Mouse (Mus musculus) spleen, postnatal 4 days (tissue): ENCODE results near the gene Pam.

Experiments used
- DNase-seq, 2 experiments: peaks; one replicate each; pipeline ENCODE4 v3.0.0; 2022; ENCODE audit warnings: low spot score in 2 of 2

The Pam gene

GRCm38 (mm10) chr1:97910874-97911273 is 184.6 kb downstream of the Pam start:
- no peak for DNase-seq

- no peak for DNase-seq
Observed at GRCm38 (mm10) chr1:97909561-97909960, 185.9 kb downstream of the Pam start.

GRCm38 (mm10) chr1:97908736-97909135 is 186.7 kb downstream of the Pam start:
- no peak for DNase-seq

DNA sequence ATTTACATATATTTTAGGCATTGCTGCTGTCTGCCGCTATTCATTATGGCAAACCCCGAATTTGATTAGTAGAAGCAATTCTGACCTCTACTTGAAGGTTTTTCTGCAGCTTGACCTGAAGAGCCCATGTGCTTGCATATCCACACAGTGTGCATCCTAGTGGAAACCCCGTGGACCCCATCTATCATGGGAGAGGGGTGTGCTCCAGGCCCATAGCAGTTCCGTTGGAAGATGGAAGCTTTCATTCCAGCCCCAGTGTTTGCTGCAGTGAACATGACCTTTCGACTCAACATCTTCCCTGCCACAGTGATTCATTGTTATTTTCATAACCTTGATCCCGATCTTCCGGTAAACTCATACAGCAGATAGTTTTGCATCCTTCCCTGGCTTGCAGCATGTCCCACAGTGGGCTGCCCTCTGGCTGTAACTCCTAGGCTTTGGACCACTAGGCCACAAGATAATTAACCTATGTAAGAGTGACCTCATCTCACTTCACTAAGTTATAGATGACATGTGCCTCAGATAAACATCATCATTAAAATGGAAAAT is 191.5 kb downstream of the Pam start:
- DNase-seq, result no peak

DNA sequence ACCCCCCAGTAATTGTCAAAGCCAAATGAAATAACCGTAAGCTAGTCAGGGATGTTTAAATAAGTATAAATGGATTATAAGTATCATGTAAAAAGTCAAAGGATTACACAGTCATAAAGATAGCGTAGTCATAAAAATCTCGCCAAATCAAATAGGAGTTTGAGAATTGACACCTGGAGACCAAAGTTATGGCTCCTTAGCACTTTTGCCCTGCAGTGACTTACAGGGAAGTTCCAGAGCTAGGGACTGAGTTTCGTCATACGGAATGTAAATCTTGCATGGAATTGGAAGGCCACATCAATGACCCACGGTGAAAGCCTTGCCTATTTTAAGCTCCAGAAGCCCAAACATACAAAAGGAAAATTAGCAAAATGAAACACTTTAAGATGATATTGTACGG is 192.6 kb downstream of the Pam start:
- no peak for DNase-seq

DNA sequence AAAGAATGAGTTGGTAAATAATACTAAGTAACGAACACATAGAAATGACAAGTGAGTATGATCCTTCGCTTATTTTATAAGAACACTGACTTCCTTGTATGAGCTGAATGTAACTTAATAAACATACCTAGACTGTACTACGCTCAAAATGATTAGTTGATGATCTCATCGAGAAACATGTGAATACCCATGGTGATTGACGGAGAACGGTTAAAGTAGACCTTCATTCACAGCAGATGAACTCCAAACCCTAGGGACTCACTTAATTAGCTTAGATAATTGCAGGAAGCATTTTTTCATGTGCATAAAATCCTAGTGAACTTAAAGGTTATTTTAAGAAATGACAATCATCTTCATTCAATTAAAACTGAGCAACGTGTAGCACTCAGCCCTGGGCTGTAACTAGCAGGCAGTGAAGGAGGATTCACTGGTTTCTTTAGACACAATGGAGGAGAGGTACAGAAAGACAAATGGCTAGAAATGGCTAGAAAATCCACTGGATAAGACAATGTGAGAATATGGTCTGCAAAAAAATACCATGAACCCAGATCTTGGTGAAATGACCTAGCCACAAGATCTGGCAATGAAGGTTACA is 194.8 kb downstream of the Pam start:
- no peak for DNase-seq

GRCm38 (mm10) chr1:97887511-97887910 is 207.9 kb downstream of the Pam start:
- no peak for DNase-seq

- no peak for DNase-seq
Observed at GRCm38 (mm10) chr1:97883498-97883897, 211.9 kb downstream of the Pam start.

DNA sequence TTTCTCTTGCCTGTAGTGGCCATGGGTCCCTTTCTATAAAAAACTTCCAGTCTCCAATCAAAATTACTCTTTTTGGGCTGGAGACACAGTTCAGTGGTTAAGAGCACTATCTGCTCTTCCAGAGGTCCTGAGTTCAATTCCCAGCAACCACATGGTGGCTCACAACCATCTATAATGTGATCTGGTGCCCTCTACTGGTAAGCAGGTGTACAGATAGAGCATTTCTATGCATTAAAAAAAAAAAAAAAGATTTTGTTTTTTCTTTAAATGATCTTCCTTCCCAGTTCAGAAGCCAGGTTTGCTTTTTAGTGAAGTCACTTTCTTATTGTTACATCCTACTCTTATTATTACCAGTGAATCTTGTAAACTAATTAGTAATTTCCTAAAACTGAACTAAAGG is 218.4 kb downstream of the Pam start:
- DNase-seq, result no peak

- DNase-seq, result no peak
Observed at GRCm38 (mm10) chr1:97873490-97874054, 221.9 kb downstream of the Pam start.

DNA sequence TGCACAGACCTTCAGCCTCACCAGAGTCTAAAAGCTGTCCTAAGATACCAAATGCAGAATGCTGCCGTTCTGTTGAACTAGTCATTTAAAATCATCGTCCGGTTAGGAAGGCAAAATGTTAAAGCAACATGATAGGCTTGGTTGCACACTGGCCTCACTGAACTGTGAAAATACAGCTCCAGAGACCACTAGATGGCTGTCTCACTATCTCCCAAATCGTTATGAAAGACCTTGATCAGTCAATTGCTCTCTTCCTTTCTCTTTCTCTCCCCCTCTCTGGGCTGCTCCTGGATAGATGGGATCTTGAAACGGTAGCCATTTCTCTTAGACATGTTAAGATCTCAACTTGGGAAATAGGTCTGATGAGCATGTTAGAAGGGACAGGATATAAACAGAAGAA is 223.0 kb downstream of the Pam start:
- DNase-seq, result no peak

GRCm38 (mm10) chr1:97872072-97872471 is 223.4 kb downstream of the Pam start:
- DNase-seq, result no peak

GRCm38 (mm10) chr1:97864135-97864534 is 231.3 kb downstream of the Pam start:
- no peak for DNase-seq

DNA sequence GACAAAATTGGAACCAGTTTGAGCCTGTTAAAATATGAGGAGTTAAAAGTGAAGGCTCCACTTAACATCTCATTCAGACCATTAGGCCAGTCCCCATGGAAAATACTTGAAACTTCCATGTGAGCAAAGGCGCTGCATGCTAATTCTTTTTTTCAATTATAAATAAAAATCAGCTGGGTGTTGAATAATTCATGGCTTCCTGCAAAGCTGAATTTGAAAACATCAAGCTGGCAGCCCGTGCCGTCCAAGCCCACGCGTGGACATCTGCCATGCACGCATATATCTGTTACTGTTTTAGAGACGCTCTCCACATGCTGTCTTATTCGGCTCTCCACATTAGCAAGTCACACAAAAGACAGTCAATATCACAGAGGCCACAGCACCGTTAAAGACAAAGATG is 232.3 kb downstream of the Pam start:
- DNase-seq, result no peak

DNA sequence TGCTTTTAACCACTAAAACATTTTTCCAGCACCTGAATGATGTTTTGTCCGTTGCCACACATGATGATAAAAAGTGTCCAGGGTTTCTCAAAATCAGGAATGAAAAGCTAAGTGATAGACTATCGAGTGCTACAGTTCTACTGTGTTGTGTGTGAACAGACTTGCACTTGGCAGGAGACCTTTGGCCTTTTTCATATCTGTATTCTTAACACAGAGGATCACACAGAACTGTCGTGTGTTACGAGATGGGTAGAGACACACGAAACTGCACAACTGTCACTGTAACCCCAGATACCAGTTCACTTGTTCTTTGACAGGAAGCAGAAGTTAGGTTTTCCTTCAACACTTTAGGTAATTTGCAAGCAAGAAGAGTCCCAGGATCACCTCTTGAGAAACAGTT is 232.7 kb downstream of the Pam start:
- no peak for DNase-seq

DNA sequence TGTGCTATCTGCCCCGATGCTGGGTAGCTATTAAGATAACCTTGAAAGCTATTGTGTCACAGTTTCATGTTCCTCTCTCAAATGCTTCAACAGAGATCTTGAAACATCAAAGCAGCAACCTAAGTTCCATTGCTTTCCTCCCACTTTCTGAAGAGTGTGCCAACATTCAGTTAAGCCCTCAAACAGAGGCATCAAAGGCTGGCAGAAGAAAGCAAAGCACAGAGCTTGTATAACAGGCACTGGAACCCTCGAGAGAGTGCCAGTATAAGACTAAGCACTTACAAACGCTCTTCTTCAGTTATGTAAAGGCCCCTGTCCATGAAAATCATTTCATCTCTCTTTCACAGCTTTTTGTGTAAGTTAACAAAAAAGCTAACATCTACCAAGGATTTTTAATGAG is 241.2 kb downstream of the Pam start:
- no peak for DNase-seq

GRCm38 (mm10) chr1:97851601-97852175 is 243.8 kb downstream of the Pam start:
- no peak for DNase-seq

GRCm38 (mm10) chr1:97848601-97849241 is 246.7 kb downstream of the Pam start:
- DNase-seq, result no peak

- no peak for DNase-seq
Observed at GRCm38 (mm10) chr1:97843220-97843992, 252.0 kb downstream of the Pam start.

- no peak for DNase-seq
Observed at GRCm38 (mm10) chr1:97834354-97834822, 261.1 kb downstream of the Pam start.

GRCm38 (mm10) chr1:97833466-97834353 is 261.7 kb downstream of the Pam start:
- no peak for DNase-seq
